Mouse (Mus musculus): ENCODE measurements around the gene Casc1.

DNA sequence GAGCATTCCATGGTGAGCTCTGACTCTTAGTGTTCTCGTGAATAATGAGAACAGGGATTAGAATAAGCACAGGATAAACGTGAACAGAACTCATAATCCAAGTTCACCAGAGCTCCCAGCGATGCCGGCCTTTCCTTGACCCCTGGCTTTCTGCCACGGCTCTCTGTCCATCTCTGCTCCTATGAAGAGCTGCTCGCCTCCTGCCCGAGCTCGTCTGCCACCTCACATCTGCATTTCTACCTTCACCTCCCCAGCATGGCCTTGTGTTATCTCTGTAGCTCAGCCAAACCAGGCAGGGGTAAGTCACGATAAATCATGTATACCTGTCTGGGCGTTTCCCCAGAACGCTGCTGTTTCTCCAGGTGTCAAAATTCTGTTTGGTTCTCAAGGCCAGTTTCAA, 70.1 kb downstream of the Casc1 start:
- TF ChIP-seq GATA1 (IDR thresholded peaks at IDR 0.05; ENCODE audit: low read depth, low read length) (no peak), CTCF (IDR thresholded peaks at IDR 0.05 in 2 of 3, conservative IDR thresholded peaks at IDR 0.05 in 1 of 3; ENCODE audit: control insufficient read depth in 1 of 3, insufficient read depth in 1 of 3, low read depth in 2 of 3, low read length in 3 of 3, poor library complexity in 1 of 3, severe bottlenecking in 1 of 3) (no peak)
